Mouse (Mus musculus): ENCODE measurements around the gene Pinlyp. TPM values are rescaled to one million over a fixed set of nuclear protein-coding genes. Genes with fewer than 3 reads are reported as not detected.

The Pinlyp gene
- polyA plus RNA-seq, 1 experiment from 2014 or later = not detected

GRCm38 (mm10) chr7:24500929-24501328 is 45.0 kb downstream of the Pinlyp start:
- no peak overlapping the region for H3K4me3 ChIP-seq
- H3K36me3 ChIP-seq = peaks cover 50% of the 10 kb centered on the region
- H3K27ac ChIP-seq = no peak overlapping the region
- no peak overlapping the region for H3K9ac ChIP-seq
- 33% methylated on average over 7 of the region's 7 CpGs for WGBS
- H3K9me3 ChIP-seq = 0 out of 2 replicates have a peak, but pooled peaks cover 3% of the 10 kb centered on the region
- peaks cover 30% of the 10 kb centered on the region for H3K4me1 ChIP-seq
- no peak overlapping the region for H3K4me2 ChIP-seq (replicated peaks)
- H3K27me3 ChIP-seq (replicated peaks) = peaks cover 11% of the 10 kb centered on the region; the same call in 1 of the 2 replicates
- ATAC-seq (ENCODE audit: low FRiP score, low read depth) = no peak

GRCm38 (mm10) chr7:24499856-24500577 is 45.9 kb downstream of the Pinlyp start:
- H3K36me3 ChIP-seq = peaks cover 51% of the 10 kb centered on the region

More at GRCm38 (mm10) chr7:24499856-24500577, 45.9 kb downstream of the Pinlyp start:
- Histone ChIP-seq H3K27ac (no peak overlapping the region), H3K9me3 (0 out of 2 replicates have a peak, but pooled peaks cover 3% of the 10 kb centered on the region), H3K9ac (no peak overlapping the region), H3K4me2 (replicated peaks) (peak overlapping the region; percentile 42), H3K27me3 (replicated peaks) (peaks cover 11% of the 10 kb centered on the region; the same call in 1 of the 2 replicates), H3K4me1 (peaks cover 21% of the 10 kb centered on the region), H3K4me3 (0 out of 2 replicates have a peak overlapping the region, but pooled peaks have one; percentile 7)
- no peak for ATAC-seq (ENCODE audit: low FRiP score, low read depth)
- WGBS = 16% methylated on average over 43 of the region's 43 CpGs

Other genes starting within 250 kb of the Pinlyp start
- gene Zfp61, start 244.9 kb downstream of the Pinlyp start, polyA plus RNA-seq (2016; fragmentation: Nextera tagmentation; extraction: Ambion mirVana) = 41.3 and 43.7 TPM in 2 replicates
- gene Zfp94, start 229.5 kb downstream of the Pinlyp start, polyA plus RNA-seq (2016; fragmentation: Nextera tagmentation; extraction: Ambion mirVana) = 16.3 and 18.4 TPM in 2 replicates
- not detected in 2 replicates for gene Tescl, start 212.2 kb downstream of the Pinlyp start, polyA plus RNA-seq (2016; fragmentation: Nextera tagmentation; extraction: Ambion mirVana)
- gene Lypd5, start 196.9 kb downstream of the Pinlyp start, polyA plus RNA-seq (2016; fragmentation: Nextera tagmentation; extraction: Ambion mirVana) = not detected in 2 replicates
- 1.7 and 2.3 TPM in 2 replicates for gene Kcnn4, start 175.9 kb downstream of the Pinlyp start, polyA plus RNA-seq (2016; fragmentation: Nextera tagmentation; extraction: Ambion mirVana)
- gene Smg9, start 146.5 kb downstream of the Pinlyp start, polyA plus RNA-seq (2016; fragmentation: Nextera tagmentation; extraction: Ambion mirVana) = 29.7 and 30.6 TPM in 2 replicates
- not detected in 2 replicates for gene Irgc1, start 93.8 kb downstream of the Pinlyp start, polyA plus RNA-seq (2016; fragmentation: Nextera tagmentation; extraction: Ambion mirVana)
- 1.7 and 2.0 TPM in 2 replicates for gene Plaur, start 83.6 kb downstream of the Pinlyp start, polyA plus RNA-seq (2016; fragmentation: Nextera tagmentation; extraction: Ambion mirVana)
- 42.8 and 60.0 TPM in 2 replicates for gene Cadm4, start 64.1 kb downstream of the Pinlyp start, polyA plus RNA-seq (2016; fragmentation: Nextera tagmentation; extraction: Ambion mirVana)
- gene Zfp428, start 39.1 kb downstream of the Pinlyp start, polyA plus RNA-seq (2016; fragmentation: Nextera tagmentation; extraction: Ambion mirVana) = 172 and 176 TPM in 2 replicates
- gene AC161166.1, start 33.7 kb downstream of the Pinlyp start, polyA plus RNA-seq (2016; fragmentation: Nextera tagmentation; extraction: Ambion mirVana) = 1.2 and 1.5 TPM in 2 replicates
- 27.5 and 30.7 TPM in 2 replicates for gene Irgq, start 15.4 kb downstream of the Pinlyp start, polyA plus RNA-seq (2016; fragmentation: Nextera tagmentation; extraction: Ambion mirVana)
- gene Xrcc1, start 171 bp upstream of the Pinlyp start, polyA plus RNA-seq (2016; fragmentation: Nextera tagmentation; extraction: Ambion mirVana) = 83.4 and 89.8 TPM in 2 replicates
- 17.2 and 18.7 TPM in 2 replicates for gene Ethe1, start 41.4 kb upstream of the Pinlyp start, polyA plus RNA-seq (2016; fragmentation: Nextera tagmentation; extraction: Ambion mirVana)
- 4.3 and 4.5 TPM in 2 replicates for gene Zfp575, start 41.5 kb upstream of the Pinlyp start, polyA plus RNA-seq (2016; fragmentation: Nextera tagmentation; extraction: Ambion mirVana)
- gene Phldb3, start 64.6 kb upstream of the Pinlyp start, polyA plus RNA-seq (2016; fragmentation: Nextera tagmentation; extraction: Ambion mirVana) = not detected in 2 replicates
- gene Lypd3, start 90.4 kb upstream of the Pinlyp start, polyA plus RNA-seq (2016; fragmentation: Nextera tagmentation; extraction: Ambion mirVana) = 0.43 and 0.87 TPM in 2 replicates
- not detected in 2 replicates for gene Tex101, start 130.6 kb upstream of the Pinlyp start, polyA plus RNA-seq (2016; fragmentation: Nextera tagmentation; extraction: Ambion mirVana)
- gene BC049730, start 163.1 kb upstream of the Pinlyp start, polyA plus RNA-seq (2016; fragmentation: Nextera tagmentation; extraction: Ambion mirVana) = not detected in 2 replicates
- gene Gm4763, start 180.8 kb upstream of the Pinlyp start, polyA plus RNA-seq (2016; fragmentation: Nextera tagmentation; extraction: Ambion mirVana) = not detected in 2 replicates
- 0.22 TPM in 1 of 2 replicates, not detected in the other for gene Cd177, start 214.2 kb upstream of the Pinlyp start, polyA plus RNA-seq (2016; fragmentation: Nextera tagmentation; extraction: Ambion mirVana)
- not detected in 2 replicates for gene Ceacam10, start 231.1 kb upstream of the Pinlyp start, polyA plus RNA-seq (2016; fragmentation: Nextera tagmentation; extraction: Ambion mirVana)